Mouse (Mus musculus) G1E-ER4 (cell line): ENCODE results near the gene Ank2. TPM values are rescaled to one million over a fixed set of nuclear protein-coding genes. Genes with fewer than 3 reads are reported as not detected.

Experiments used
- GATA1 ChIP-seq: IDR thresholded peaks from one replicate; pipeline ENCODE4 v1.8.0; 2012; ENCODE audit warnings: low read length, inconsistent platforms
- polyA plus RNA-seq: library from polyadenylated mRNA; stranded (reverse); fragments of >175 nt; gene quantifications from 2 replicates; pipeline ENCODE4 v1.2.3, GENCODE M21; 2012

The Ank2 gene
- polyA plus RNA-seq, 1 experiment, result 19.3 TPM

DNA sequence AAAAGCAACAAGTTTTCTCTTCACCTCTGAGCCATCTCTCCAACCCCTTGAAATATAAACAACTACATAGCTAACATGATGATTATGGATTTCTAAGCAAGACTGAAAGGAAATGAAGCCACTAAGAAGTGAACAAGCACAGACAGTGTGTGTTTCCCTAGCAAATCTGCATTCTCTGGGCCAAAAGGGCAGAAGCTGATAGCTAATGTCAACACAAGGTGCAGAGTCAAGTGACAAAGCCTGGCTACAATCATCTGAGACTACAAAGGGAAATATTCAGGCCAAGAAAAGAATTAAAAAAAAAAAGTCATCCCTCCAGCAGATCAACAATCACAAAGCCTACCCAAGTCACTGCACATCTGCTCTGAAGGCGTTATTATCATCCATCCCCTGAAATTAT lies 330.0 kb downstream of the Ank2 start:
- TF ChIP-seq GATA1, result no peak

DNA sequence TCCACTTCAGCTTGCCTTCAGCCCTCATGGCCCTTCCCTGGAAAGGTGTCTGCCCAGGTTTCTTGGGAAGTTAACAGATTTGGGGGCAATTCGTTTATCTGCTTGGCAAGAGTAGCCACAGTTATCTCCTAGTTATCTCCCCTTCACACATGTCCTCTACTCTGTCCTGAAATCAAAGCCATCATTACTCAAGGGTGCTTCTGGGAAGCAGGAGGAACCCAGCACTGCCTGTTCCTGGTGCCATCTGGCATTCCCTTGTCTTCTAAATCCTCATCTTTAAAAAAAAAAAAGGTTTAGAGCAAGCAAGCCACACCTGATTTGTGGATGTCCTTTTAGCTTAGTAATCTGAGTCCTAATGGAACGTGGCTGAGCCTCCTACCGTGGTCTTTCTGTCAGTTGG lies 335.4 kb downstream of the Ank2 start:
- no peak for TF ChIP-seq GATA1

- TF ChIP-seq GATA1, result no peak
Measured at GRCm38 (mm10) chr3:127161998-127162712, 337.0 kb downstream of the Ank2 start.

DNA sequence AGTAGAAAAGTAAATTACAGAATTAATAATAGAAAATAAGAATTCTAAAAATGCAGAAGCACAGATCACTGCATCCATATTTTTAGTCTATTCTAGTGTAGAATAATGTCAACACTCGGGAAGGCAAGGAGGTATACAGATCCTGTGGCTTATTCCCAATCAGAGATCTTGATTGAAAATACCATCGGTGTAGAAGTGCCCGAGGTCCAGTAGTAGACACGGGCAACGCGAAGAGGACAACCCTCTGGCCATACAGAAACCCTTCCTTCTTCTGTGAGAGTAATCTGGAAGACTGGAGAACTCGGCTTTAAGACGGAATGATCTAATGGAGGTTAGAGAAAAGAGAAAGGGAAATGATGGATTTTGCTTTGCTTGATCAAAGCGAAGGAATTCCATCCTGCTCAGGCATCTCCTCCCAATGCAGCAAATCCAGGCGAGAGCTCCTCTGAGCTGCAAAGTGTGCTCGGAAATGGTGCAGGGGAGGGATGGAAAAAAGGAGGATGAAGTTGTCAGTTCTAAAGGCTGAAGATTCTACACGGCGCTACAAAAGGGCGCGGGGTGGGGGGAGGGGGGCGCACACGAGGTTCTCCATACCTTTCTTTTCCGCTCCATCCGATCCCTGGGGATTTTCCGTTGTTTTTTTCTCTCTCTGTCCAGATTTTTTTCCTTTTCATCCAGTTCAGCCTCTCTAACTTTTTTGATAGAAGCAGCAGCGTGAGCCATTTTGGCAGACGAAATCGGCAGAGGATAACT lies 337.9 kb downstream of the Ank2 start:
- TF ChIP-seq GATA1, result no peak

DNA sequence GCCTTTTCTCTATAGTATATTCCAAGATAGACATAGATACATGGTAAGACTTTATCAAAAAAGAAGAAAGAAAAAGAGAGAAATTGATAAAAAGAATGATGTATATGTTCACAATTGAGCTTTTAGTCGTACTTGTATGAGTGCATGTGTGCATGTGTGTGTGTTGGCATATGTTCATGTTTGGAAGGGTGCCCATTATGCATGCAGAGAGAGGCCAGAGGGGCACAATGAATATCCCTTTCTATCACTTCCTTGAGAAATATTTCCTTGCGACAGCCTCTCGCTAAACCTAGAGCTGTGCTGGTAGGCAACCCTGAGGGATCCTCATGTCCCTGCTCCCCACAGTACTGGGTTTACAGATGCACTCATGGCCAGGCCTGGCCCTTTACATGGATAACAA lies 341.4 kb downstream of the Ank2 start:
- TF ChIP-seq GATA1, result no peak

DNA sequence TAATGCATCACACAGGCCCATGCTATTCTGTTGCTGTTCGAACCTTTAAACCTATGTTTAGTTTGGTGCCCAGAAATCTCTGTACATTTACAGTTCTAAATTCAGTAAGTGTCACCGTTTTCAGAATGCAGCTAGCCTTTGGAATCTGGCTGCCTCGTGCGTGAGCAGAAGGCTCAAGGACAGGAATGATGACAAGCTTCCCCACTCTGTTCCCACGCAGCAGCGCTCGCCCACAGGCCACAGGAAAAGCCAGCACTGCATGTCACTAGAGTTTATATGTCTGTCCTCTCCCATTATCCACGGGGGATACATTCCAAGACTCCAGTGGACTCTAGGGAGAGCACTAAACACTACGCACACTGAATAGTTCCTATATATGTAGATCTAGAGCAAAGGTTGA lies 343.1 kb downstream of the Ank2 start:
- no peak for TF ChIP-seq GATA1

- no peak for TF ChIP-seq GATA1
Measured at GRCm38 (mm10) chr3:127153861-127154260, 345.3 kb downstream of the Ank2 start.

DNA sequence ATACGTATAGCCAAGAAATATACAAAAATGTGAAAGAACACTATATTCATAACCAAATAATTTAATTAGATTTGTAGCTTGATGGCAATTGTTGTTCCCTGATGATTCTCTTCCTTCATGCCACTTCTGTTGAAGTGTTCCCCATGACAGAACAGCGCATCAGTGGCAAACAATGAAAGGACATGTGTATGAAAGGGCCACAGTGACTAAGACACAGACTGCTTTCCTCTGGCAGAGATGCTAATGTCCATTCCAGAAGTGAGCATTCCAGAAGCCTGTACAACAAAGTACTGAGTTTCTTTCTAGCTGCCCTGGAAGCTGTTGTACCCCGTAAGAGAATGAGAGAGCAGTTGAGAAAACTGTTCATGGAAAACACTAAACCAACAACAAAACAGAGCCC lies 345.7 kb downstream of the Ank2 start:
- no peak for TF ChIP-seq GATA1

DNA sequence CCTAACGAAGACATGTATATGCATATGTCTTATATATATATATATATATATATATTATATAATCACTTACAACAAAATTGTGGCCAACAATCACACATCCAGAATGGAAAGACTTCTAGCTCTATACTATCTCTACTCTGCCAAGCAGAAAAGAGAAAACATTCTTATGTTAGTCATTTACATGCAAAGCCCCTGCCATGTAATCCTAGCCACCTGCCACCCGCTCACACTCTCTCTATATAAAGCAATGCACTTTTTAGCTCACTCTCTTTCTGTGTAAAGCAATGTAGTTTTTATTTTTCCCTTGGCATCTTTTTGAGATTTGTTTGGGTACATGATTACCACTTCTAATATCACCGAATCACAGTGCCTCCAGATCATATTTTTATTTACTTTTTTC lies 350.5 kb downstream of the Ank2 start:
- TF ChIP-seq GATA1, result no peak

DNA sequence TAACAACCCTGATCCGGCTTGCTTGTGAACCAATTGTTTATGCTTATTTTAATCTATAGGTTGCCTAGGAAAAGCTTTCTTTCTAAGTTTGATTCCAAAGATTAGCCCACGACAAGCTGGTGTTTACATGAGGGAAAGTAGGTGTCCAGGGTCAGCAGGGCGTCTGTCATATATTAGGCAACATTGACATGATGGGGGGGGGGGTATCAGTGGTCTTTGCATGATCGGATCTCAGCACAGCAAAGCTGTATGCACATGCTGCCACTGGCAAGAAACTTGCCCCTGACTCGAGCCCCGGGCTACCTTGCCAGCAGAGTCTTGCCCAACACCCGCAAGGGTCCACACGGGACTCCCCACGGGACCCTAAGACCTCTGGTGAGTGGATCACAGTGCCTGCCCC lies 358.6 kb downstream of the Ank2 start:
- TF ChIP-seq GATA1, result no peak

DNA sequence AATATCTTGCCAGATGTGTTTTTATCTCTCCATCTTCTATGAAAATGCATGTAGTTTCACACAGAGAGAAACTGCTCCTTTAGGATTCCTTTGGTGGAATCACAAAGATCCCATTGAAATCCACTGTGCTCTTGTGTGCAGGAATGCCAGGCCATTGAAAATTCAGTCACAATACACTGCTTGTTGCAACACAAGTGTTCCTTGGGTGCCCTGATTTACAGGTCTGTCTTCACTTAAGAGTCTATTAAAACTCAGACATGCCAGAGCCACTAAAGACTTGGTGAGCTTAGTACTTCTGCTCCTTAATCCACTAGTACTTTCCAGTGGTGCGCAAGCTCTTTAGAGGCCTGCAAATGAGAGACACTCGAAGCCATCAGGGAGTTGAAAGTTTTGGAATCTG lies 359.5 kb downstream of the Ank2 start:
- no peak for TF ChIP-seq GATA1

DNA sequence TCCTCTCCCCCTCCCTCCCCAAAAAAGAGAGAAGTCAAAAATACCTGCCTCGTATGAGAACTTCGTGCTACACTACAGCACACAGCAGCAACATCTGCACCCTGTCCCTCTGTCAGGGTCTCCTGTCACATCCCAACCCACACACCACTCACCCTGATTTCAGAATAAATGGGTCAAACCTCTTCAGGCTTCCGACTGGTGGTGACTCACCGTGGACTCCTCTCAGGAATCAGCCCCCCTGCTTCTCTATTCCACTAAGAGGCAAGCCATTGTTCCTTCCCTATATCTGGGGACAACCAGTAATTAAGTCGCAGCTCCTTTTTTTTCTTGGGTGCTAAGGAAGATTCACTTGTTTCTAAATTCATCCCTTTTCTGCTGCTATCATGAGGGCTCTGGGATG lies 361.6 kb downstream of the Ank2 start:
- TF ChIP-seq GATA1, result no peak

GRCm38 (mm10) chr3:127134062-127134461 lies 365.1 kb downstream of the Ank2 start:
- TF ChIP-seq GATA1, result no peak

DNA sequence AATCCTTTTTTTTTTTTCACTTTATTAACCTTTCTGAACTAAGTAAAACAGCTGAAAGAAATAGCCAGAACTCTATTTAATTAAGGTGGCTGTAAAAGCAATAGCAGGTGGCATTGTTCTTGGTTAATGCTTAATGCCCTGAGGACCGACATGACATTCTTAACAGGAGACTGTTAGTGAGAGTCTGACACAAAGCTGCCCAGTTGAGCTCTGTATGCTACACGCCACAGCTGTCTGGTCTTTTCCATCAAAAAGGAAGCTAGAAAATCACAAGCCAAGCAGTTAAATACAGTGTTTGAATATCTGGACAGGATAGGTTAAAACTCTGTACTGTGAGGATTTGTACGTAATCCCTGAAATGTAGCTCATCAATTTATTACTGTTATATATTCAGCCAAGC lies 368.1 kb downstream of the Ank2 start:
- no peak for TF ChIP-seq GATA1

- TF ChIP-seq GATA1, result no peak
Measured at GRCm38 (mm10) chr3:127130167-127130770, 368.9 kb downstream of the Ank2 start.

GRCm38 (mm10) chr3:127129750-127130149 lies 369.4 kb downstream of the Ank2 start:
- TF ChIP-seq GATA1, result no peak

- TF ChIP-seq GATA1, result no peak
Measured at GRCm38 (mm10) chr3:127127611-127128010, 371.5 kb downstream of the Ank2 start.
